Mouse (Mus musculus) spleen, postnatal 10 days (tissue): ENCODE results near the gene Zfp639.

Experiments used
- DNase-seq, 2 experiments: peaks; one replicate each; pipeline ENCODE4 v3.0.0; 2021 to 2022; ENCODE audit warnings: low spot score in 2 of 2

Zfp639 gene

DNA sequence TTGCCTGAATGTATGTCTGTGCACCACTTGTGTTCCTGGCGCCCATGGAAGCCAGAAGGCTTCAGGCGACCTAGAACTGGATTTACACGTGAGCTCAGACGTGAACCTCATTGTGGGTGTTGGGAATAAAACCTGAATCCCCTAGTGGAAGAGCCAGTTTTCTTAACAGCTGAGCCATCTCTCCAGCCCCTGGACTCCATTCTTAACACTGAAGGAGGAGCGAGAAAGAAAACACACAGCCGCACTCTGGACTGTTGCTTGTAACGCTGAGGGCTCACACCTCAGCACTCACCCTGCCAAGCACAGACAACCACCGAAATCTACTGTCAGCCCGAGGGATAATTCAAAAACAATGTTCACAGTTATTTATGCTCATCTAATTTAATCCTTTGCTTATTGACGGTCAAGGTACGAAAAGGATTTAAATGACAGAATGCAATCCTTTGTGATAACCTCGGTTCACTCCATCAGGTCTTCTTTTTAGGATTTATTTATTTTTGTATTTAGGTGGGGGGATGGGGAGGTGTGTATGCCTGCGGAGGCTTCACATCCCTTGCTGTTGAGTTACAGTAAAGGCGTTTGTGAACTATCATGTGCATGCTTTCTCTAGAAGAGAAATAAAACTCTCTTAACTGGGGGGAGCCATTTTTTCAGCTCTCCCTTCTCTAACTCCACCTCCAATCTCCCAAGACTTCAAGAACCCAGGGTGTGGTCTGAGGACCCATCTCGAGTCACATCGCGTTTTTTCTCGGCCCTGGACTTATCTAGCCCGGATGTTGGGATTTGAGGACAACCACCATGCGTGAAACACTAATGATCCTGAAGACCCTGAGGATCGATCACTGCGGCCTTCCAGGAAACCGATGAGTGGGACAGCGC lies at the start of gene Zfp639:
Gene Zfp639, plus strand, starts transcription at position 764 of the 879 bp plus-strand sequence.
- DNase-seq: no peak

DNA sequence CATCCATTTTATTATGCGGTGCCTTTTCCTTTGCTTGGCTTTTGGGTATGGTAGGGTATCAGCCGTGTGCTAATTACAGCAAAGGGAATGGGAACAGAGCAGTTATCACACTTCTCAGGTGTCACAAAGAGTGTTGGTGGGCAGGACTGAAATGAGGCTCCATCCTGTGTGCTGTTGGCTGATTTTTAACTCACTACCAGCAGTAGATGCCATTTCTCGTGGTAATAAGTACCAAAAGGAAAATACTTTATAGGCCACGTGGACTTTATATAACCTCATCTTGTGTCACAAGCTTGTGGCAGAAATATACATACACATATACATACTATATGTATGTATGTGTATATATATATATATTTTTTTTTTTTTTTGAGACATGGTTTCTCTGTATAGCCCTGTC lies 42.7 kb upstream of the Zfp639 start:
- DNase-seq: no peak

DNA sequence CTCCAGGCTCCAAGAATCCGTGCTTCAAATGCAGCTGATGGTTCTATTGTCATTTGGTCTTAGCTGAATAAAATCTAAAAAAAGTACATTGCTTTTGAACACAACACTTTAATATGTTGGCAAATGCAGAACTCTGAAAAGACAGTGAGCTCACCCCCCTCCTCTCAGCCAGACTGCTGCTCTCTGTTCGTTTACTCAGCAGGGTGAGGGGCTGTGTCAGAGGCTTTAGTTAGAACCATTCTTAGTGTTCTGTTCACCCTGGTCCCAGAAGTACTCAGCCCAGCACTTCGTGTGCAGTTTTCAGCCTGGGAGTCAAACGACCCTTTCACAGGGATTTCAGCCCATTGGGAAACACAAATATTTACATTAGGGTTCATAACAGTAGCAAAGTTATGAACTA lies 41.6 kb upstream of the Zfp639 start:
- DNase-seq: no peak

DNA sequence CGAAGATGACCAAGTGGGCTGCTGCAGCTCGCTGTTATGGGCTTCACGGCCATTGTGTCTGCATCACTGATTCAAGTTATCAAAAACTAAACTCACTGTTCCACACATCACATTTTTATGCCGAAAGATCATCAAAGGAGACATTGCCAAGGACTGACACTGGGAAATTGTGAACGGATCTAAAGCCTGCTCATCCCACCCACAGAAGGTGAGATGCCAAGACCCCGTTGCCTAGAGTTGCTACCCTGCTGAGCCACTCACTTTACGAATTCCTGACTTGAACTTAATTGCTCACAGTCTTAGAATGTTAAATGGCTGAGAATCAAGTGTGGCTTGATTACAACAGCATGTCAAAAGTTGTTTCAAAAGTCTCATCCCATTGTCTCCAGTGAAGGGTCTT lies 39.6 kb upstream of the Zfp639 start:
- DNase-seq: no peak

DNA sequence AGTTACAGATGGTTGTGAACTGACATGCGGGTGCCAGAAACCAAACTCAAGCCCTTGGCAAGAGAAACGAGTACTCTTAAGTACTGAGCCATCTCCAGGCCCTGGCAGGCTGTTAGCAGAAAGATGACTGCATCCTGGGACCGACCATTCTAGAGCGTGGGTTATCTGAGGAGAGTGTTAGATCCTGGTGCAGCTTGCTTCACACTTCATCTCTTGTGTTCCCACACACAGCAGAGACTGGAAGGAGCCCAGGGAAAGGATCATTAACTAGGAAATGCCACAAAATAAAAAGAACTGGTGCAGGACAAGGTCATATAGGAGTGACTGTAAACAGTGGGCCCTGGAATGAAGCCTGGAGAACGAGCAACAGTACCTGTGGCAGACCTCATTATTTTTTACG lies 39.0 kb upstream of the Zfp639 start:
- no peak for DNase-seq

DNA sequence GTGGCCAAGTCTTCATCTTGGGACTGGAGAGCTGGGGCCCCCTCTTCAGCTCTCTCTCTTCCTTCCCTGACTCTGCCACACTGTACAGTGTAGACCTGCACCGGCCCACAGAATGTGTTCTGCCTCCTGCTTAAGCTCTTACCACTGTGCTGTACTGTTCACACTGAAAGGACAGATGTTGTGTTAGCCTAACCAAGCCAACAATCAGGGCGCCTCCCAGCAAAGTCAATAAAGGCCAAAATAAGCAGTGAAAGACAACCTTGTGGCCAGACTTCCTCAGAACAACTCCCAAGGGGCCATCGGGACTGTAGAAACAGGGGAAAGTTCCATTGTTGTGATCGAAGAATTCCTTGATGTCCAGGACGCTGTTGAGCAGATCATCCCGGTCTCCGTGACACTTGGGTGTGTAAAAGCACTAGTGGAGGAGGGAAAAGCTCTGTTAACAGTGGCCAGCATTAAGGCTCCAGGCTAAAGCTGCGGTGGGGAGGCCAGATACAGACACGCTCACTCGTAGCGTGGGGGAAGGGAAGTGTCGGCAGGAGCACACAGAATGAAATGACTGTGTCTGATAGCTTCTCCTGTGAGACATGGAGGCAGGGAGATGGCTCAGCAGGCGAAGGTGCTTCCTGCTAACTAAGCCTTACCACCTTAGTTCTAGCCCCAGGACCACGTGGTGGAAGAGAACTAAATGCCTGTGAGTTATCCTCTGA lies 37.7 kb upstream of the Zfp639 start:
- no peak for DNase-seq

DNA sequence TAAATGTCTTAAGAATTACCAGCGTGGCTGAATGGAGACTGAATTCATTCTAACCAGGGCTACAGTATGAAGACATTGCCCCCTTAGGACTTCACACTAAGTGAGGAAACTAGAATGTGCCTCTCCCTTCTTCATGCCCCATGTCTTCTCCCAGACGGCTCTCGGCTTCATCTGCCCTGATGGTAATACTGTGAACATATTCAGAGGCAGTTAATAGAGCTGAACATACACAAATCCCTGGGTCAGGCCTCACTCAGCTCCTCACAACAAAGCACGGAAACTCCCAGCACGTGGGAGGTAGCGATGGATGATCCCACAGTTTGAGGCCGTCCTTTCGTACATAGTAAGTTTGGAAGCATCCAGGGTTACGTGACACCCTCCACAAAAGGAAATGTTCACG lies 36.9 kb upstream of the Zfp639 start:
- DNase-seq: no peak

DNA sequence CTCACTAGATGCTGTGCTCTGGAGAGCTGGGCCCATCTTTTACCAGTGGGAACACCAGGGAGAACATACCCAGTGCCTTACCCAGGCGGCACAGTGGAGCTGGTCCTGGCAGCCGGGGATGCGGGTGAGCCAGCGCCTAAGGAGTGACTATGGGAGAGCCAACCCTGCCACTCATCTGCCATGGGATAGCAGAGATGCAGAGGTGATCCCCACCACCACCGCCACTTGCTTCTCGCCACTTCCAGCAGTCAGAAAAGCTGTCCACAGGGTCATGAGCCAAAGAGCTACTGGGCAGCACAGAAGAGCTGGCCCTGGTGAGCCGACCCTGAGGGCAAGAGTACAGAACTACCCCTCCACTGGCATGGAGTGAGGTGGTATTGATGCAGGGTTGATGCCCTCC lies 30.1 kb upstream of the Zfp639 start:
- no peak for DNase-seq

DNA sequence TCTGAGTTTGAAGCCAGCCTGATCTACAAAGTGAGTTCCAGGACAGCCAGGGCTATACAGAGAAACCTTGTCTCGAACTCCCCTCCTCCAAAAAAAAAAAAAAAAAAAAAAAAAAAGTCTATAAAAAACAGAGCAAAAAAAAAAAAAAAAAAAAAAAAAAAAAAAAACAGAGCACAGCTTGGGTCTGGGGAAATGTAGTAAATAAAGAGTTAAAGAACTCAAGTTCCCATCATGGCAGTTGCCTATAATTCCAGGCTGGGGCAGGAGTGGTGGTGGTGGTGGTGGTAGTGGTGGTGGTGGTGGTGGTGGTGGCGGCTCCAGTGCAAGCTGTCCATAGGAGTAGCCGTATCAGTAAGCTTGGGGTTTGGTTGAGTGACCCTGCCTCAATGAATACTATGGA lies 27.0 kb upstream of the Zfp639 start:
- DNase-seq: no peak

DNA sequence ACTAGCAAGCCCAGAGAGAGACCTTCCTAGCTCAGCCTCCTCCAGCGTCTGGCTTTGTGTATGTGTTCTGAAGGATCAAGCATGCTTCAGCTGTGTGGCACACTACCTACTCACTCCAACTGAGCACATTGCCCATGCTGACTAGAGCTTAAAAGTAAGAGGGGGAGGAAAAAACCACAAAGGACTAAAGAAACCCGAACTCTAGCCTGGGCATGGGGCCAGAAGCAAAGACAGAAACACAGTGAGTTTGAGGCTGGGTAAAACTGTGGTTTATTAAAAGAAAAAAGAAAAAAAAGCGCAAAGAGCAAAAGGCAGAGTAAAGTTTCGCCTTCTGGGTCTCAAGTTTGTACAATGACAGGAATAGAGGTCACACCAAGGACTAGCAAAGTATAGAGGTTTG lies 23.5 kb upstream of the Zfp639 start:
- DNase-seq: no peak

DNA sequence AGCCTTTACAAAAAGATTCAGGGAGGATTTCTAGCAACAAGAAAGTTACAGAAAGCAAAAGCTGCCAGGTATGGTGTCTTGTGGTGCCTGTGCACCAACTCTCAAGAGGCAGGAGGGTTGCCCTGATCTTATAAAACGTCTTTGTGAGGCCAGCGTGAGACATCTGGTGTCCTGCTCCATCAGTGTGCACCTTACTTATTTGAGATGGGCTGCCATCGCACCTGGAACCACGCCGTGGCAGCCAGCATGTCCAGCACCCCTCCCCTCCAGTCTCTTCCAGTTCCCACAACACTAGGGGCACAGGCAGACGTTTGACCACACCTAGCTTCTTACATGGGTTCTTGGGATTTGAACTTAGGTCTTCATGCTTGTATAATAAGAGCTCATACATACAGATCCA lies 21.9 kb upstream of the Zfp639 start:
- DNase-seq: no peak

DNA sequence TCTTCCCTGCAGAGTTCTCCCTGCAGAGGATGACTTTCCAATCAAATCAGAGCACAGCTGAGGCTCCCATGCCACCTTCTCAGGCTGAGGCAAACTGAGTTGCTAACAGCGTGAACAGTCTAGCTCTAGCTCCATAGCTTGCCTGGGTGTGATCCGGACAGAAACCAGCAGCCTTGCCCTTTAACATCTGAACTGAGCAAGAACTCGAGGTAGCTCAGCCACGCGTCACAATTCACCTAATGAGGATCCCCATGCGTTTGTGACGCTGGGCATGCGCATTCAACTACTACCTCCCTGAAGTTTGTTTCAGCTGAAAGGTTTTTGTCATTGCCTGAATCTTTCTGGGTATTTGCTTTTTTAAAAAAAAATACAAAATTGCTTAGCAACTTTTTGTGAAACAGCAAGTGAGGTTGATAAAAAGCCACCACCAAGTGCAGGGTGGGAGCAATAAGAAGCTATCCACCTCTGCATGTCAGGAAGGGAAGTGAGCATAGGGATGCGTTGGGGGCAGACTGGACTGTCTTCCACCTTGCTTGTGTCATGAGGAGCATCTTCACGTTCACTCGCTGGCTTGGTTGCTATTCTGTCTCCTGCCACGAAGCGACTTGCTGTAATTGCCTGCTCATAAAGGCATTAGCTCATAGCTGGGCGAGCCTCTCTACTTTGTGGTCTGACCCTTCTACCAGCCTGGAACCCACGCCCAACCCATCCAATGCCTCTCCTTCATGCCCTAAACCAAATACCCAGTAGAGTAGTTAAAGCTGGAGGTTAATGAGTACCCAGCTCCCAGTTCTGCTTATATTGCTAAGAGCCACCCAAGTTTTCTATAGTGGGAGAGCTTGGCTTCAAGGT lies 19.8 kb upstream of the Zfp639 start:
- DNase-seq: peak in 1 of 2 experiments; percentile 61

DNA sequence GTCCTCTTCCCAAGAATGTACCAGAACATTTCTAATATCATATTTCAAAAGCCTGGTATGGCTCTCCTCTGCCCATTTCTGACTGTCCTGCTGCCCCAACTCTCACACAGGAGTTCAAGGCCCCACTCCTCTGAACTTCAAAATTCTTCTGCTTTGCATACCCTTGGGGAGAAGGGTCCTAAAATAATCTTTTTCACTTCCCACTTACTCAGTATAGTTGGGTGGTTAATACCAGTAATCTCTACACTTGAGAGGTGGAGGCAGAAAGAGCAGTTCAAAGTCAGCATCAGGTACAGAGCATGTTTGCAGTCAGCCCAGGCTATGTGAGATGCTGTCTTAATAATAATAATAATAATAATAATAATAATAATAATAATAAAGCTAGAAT lies 19.1 kb upstream of the Zfp639 start:
- no peak for DNase-seq

DNA sequence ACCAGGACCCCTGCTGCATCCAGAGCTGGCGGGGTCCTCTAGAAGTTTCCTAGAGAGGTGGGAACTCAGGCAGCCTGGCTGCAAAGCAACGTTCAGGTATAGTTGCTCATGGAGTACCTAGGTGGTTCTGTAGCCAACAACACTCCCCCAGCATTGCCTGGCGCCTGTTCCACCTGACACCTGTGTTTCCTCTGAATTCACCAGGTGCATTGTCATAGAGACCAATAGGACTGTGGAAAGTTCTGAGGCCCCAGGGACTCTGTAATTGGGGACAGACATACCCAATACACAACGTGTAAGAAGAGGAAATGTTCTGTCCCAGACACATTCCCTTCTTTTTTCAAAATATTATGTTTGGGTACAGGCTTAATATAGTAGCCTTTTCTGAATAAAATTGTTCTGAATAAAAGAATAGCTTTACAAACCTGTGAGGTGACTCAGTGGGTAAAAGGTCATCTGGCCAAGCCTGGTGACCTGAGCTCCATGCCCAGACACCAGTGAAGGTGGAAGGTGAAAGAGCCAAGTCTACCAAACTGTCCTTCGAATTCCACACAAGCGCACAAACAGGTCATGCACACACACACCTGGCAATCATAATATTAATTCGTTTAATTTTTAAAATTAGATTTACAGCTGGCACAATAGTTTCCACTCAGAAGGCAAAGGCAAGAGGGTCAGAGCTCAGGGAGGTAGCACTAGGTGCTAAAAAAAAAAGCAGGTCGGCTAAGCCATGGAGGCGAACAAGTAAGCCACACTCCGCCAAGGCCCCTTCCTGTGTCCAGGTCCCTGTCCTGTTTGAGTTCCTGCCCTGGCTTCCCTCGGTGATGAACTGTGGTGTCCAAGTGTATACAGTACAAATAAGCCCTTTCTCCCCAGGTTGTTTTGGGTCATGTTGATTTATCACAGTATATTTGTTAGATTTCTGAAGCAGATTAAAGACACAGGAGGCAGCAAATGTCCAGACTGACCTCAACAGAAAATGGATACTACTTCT lies 17.7 kb upstream of the Zfp639 start, which contains the start of gene Kcnmb3:
Gene Kcnmb3, minus strand, starts transcription at position 135 of the 994 bp plus-strand sequence.
- DNase-seq: no peak

DNA sequence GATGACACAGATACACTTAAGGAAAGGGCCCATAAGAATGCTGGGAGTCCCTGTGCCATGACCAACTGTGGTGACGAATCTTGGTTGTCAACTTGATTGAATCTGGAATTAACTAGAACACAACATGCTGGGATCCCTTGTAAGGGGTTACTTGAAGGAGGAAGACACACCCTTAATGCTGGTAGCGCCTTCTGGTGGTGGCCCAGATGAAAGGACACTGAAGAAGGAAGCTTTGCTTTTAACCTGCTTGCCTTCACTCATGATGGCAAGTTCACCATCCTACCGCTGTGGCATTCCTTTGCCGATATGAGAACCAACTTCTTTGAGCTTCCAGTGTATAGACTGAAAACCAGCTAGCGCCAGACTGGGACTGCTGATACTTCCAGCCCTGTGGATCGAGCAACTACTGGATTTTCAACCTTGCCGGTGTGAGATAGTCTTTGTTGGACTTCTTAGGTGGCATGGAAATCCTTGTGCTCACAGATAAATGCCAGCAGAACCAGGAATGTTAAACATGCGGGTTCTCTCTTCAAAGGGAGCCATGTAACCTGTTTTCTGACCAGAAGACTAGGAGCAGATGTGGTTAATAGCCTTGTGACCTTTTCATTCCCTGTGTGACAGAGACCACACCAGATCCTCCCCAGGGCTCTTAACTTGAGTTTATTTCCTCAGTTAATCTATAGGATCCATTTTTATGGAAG lies 15.5 kb upstream of the Zfp639 start:
- DNase-seq: peak in 1 of 2 experiments; percentile 66

DNA sequence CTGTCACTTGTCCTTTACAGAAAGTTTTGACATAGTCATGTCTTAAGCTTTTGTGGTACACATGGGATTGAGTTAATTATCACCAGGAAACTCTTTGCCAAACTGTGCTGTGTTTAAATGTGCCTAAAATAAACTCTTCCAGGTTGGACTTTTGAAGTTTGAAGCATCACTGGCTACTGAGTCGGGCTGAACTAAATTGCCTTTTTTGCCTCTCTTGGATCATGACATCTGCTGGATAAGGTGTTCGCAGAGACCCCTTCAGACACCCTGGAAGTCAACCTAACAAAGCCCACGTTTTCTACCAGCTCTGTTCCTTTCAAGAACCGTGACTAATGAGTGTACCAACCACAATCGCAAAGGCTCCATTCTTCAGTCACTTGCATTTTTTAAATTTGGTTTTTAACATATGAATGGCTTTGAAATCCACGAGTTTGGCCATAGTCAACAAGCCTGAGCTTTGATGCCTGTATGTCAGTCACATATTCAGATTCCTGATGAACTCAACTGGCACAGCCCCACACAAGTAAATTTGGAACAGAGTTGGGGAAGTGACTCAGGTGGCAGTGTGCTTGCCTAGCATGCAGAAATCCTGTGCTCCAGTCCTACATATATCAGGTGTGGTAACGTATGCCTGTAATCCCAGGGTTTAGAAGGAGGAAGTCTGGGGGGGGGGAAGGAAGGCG lies 14.8 kb upstream of the Zfp639 start:
- DNase-seq: peak in 1 of 2 experiments; percentile 6

DNA sequence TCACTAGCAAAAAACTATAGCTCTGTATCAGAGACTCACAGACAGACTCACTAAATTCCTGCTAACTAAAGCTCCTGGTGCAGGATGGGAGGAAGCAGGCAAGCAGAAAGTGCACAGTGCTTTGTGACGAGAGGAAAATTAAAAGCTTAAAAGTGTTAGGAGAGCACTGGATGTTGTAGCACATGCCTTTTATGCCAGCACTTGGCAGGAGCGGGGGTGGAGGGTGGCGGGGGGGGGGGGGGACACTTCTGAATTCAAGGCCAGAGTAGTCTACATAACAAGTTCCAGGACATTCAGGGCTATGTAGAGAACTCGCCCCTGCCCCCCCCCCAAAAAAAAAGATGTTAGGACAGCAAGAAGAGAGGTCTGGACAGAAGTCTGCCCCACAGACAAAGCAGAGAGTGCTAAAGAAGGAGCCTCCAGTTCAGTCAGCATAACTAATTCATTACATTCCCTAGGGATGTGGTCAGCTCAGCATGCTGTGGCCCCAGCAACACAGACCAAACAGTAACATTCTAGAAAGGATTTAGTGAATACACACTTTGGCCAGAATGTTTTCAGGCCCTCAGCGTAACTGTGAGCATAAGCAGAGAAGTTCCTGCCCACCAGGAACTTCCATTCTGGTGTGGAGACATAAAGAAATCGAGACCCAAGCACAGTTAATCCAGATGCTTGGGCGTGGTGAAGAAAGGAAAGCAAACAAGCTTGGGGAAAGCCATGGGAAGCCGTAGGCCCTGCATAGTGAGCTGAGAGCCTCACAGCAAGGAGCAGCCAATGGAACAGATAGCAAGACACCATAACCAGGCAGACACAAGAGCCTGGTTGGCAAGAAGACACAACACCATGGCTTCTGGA lies 14.0 kb upstream of the Zfp639 start:
- peak in 1 of 2 experiments; percentile 9 for DNase-seq

DNA sequence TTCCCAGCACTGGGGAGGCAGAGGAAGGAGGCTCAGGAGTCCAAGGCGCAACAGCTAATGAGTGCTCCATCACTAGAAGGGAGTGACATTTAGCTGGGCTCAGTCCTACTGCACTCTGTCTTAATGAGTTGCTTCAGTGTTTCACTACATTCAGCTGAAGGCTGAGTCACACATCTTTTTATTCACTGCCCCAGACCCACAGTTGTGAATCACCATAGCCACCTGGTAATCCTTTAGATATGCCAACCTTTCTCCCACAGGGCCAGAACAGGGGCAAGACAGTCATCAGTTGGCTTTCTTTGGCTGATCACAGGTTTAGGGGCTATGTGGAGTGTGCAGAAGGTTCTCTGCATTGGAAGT lies 13.4 kb upstream of the Zfp639 start:
- DNase-seq: no peak

DNA sequence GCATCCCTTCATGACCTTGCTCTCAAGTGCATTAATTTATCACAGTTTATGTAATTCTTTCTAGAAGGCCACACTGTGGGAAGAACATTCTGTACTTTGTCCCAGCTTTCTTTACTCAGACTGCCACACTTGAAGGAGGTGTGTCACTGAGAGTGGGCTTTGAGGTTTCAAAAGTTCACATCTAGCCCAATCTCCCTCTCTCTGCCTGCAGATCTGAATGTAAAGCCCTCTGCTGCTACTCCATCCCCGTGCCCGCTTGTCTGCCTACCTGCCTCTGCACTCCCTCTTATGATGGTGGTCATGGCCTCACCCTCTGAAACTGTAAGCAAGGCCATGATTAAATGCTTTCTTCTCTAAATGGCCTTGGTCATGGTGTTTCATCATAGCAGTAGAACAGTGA lies 9.7 kb upstream of the Zfp639 start:
- no peak for DNase-seq
